Mouse (Mus musculus): ENCODE results near the gene Pak1.

Pak1 gene

GRCm38 (mm10) chr7:97777191-97777590 is 11.2 kb upstream of the Pak1 start:
- in situ Hi-C loops (cut with MboI), result no loop called here

- in situ Hi-C loops (cut with MboI), result no loop called here
Observed at GRCm38 (mm10) chr7:97780222-97780621, 8.1 kb upstream of the Pak1 start.

- in situ Hi-C loops (cut with MboI), result no loop called here
Observed at GRCm38 (mm10) chr7:97780815-97781214, 7.5 kb upstream of the Pak1 start.

DNA sequence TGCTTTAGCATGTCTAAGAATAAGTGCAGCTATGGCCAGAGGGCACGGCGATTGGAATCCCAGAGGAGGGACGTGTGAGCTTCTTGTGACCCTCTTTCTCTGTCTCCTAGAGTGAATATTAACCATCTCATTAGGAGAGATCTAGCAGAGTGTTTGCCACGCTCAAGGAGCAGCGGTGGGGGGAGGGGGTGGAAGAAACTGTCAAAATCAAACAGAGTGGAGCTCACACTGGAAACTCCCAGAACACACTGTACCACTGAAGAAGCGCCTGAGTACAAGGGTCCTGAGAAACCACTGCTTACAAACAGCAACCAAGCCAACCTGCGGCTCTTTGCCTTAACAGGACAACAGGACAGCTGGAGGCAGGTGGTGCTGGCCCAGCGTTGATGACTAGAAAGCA is 6.8 kb upstream of the Pak1 start:
- in situ Hi-C loops (cut with MboI), result no loop called here

GRCm38 (mm10) chr7:97783523-97783922 is 4.8 kb upstream of the Pak1 start:
- in situ Hi-C loops (cut with MboI), result no loop called here

DNA sequence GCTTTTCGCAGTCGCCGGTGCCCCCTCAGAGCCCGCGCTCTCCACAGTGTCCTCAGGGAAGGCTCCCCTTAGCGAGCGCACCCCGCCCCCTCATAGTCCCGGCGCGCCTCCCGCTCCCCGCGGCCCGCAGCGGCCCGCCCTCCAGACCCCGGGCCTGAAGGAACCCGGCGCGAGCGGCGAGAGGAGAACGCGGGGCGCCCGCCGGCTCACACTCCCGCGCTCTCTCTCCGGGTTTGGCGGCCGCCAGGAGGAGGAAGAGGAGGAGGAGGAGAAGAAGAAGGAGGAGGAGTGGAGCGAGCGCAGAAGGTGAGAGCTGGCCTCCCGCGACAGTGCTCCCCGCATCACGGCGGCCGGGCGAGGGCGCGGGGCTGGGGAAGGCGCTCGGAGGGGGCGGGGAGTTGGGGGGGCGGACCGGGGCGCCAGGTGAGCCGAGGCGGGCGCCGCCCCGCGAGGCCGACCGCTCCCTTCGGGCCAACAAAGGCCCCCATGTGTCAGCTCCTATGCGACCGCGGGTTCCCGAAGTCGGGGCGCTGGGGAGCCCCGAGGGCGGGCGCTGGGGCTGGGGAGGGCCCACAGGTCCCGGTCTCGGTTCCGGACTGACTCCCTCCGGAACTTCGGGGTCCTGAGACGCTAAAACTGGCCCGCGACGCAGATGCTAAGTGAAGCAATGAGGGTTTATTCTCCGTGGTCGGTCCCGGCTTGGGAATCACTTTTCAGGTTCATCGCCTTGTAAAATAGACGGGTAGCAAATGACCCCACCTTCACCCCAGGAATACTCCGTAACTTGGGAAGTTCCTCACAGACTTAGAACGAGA is 535 bp downstream of the Pak1 start:
- in situ Hi-C loops (cut with MboI), result no loop called here

DNA sequence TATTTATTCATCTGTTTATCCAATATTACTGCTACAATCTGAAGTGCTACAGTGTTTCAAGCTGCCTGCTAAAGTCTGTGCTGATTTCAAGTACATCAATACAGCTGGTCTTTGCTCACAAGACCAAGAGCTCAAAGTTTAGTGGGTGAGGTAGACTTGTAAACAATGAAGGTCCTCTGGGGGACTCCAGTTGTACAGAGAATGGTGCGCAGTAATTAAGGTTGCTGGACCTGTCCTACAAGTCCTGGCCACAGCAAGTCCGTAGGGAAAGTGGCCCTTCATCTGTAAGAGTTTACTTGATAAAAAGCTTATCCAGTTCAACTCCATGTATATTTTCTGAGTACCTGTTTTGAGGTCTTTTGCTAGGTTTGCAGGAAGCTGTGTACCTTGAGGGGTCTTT is 1.9 kb downstream of the Pak1 start:
- in situ Hi-C loops (cut with MboI), result no loop called here

DNA sequence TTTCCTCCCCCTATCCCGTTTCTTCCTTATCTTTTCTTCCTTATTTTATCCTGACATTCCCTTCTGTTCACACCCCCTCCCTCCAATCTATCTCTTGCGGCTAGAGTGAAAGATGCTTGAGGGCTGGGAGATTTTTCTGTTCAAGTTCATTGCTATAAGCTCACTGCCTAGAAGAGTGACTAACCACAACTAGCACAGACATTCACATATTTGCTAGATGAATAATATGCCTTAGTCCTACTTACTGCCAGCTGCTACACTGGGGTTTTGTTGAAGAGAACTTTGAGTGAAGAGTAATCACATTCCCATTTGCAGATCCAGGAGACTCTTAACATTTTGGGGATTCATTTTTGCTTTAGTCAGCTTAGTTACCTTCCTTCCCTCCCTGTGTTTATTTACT is 4.0 kb downstream of the Pak1 start:
- in situ Hi-C loops (cut with MboI), result no loop called here

- in situ Hi-C loops (cut with MboI), result no loop called here
Observed at GRCm38 (mm10) chr7:97803116-97803515, 14.8 kb downstream of the Pak1 start.

GRCm38 (mm10) chr7:97804245-97805066 is 16.1 kb downstream of the Pak1 start:
- in situ Hi-C loops (cut with MboI), result no loop called here

GRCm38 (mm10) chr7:97805067-97805365 is 16.7 kb downstream of the Pak1 start:
- in situ Hi-C loops (cut with MboI), result no loop called here

DNA sequence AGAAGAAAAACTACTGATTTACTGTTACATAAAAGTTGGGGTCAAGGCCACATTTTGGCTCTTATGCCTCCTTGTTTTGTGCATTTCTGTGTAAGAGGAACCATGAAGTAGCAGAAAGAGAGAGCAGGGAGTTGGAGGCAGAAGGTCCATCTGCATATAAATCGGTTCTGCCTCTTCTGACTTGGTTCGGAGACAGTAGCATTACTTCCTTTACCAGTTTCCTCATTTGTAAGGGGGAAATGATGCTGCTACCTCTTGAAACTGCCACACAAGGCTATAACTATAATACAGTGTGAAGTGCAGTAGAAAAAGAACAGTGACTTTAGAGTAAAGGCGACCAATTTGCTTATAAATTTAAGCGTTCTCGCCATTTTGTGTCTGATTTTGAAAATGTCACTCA is 21.0 kb downstream of the Pak1 start:
- in situ Hi-C loops (cut with MboI), result no loop called here

- in situ Hi-C loops (cut with MboI), result no loop called here
Observed at GRCm38 (mm10) chr7:97821875-97822274, 33.5 kb downstream of the Pak1 start.

DNA sequence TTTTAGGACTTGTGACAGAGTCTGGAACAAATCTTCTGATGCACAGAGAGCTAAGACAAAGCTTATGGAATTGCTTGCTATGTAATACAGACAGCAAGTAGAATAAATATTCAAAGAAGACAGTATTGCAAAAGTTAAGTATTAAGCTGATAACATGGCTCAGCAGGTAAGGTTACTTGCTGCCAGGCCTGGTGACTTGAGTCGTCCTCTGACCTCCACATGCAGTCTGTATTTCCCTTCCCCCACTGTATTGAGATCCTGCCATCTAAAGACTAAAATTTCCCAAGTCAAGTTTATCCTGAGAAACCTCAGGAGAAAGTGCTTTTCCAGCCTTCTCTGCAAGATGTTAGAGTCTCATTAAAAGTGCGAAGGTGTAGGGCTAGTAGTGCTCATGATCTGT is 40.8 kb downstream of the Pak1 start:
- in situ Hi-C loops (cut with MboI), result no loop called here

- in situ Hi-C loops (cut with MboI), result no loop called here
Observed at GRCm38 (mm10) chr7:97830739-97831138, 42.4 kb downstream of the Pak1 start.

DNA sequence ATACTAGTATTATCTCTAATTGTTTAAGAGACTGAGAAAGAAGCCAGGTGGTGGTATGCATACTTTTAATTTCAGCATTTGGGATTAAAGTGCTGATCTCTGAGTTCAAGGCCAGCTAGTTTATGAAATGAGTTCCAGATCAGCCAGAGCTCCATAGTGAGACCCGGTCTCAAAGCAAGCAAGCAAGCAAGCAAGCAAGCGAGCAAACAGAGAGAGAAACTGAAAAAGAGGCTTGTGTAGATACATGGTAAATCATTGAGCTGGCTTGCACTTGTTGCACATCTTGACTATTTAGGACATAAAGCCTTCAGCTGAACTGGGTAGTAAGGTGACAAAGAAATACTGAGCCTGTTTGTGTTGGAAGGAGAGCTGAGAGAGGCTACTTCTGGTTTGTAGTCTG is 44.6 kb downstream of the Pak1 start:
- in situ Hi-C loops (cut with MboI), result no loop called here

DNA sequence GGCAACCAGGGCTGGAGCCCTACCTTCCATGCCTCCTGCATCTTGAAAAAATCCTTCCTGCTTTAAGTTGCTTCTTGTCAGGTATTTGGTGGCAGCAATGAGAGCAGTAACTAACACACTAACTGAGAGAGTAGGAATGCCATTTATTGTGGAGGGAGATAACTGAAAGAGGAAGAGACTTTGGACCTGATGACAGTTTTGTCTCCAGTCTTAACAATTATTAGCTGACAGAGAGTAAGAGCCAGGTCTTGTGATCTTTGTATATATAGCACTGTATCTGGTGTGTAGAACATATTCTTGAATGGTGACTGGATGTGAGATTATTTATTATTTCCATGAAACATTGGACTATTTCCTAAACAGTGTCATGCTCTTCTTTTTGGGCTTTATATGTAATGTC is 50.2 kb downstream of the Pak1 start:
- in situ Hi-C loops (cut with MboI), result no loop called here

- in situ Hi-C loops (cut with MboI), result no loop called here
Observed at GRCm38 (mm10) chr7:97841311-97841710, 53.0 kb downstream of the Pak1 start.

- in situ Hi-C loops (cut with MboI), result no loop called here
Observed at GRCm38 (mm10) chr7:97842332-97842731, 54.0 kb downstream of the Pak1 start.

DNA sequence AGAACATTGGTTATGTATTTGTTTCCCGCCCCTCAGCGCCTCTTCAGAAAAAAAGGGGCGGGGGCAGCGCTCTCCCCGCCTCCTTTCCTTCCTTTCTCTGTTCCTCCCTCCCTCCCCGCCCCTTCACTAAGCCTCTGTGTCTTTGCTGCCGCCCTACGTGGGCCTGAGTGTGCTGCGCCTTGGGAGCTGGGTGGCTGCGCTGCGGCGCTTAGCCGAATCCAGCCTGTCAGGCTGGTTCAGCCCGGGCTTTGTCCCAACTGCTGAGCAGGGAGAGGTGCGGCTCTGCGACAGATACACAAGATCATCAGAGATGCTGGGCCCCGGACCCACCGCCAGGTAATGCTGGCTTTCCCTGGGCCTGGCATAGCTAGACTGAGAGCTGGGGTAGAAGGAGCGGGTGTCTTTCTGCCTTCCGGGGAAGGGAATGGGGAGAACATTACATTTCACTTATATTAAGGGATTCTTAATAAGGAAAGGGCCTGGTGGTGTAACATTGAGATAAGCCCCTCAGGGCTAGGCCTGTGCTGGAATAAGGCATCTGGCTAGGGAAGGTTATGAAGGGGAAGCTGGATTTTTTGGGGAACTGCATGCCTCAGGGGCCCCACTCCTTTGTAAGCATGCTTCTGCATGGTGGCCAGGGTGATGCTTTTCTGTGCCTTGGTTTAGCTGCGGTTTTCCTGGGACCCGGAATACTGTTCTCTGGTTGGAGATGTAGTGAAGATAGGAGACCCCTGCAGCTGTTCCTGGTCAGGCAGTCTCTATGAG is 54.6 kb downstream of the Pak1 start:
- in situ Hi-C loops (cut with MboI), result no loop called here

DNA sequence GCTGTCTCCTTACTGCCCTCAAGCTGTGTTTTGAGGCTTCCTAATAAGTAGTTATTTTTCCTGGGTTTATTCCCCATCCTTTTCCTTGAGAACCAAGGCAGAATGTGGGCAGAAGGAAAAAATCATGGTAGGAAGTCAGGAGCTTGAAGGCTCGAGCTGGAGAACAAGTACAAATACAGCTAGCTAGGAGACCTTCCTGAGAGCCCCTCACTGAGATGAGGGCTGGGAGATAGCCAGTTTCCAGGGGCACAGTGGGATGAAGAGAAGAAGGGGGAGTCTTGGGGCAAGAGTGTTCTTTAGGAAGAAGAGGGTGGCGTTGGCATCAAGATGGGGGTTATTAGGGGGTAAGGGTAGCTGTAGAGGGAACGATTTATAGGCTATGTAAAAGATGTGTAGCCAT is 56.1 kb downstream of the Pak1 start:
- in situ Hi-C loops (cut with MboI), result no loop called here

- in situ Hi-C loops (cut with MboI), result no loop called here
Observed at GRCm38 (mm10) chr7:97845546-97845945, 57.2 kb downstream of the Pak1 start.

DNA sequence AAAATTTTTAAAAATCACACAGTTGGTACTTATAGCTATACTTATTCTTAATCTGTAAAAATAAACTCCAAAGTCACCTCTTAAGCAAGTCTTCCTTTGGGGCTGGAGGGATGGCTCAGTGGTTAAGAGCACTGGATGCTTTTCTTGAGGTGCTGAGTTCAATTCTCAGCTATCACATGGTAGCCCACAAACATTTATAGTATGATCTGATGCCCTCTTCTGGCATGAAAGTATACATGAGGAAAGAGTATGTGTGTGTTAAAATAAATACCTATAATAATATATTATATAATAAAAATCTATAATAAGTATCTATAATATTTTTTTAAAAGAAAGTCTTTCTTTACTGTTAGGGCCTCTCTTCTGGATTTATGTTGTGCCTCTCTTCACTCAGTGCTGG is 58.2 kb downstream of the Pak1 start:
- in situ Hi-C loops (cut with MboI), result no loop called here

All from mature B cell (primary cell).